Mouse (Mus musculus): ENCODE measurements around the gene 2810021J22Rik.

DNA sequence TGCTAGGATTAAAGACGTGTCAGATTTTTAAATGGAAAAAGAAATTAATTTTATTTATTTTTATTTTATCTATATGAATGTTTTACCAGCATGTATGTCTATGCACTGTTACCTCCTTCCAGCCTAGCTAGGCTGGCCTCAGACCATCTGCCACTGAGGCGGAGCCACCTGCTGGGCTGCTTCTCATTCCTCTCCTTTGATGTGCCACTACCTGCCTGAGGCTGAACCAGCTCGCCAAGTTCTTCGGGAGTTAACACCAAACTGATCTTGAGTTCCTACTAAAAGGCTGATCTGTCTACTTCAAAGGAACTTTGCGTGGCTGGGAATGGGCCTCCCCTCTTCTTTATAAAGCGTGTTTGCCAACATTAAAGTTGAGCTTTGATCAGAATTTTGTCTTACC is 27.4 kb downstream of the 2810021J22Rik start:
- TF ChIP-seq CTCF (IDR thresholded peaks at IDR 0.05; ENCODE audit: borderline replicate concordance, insufficient read depth, low read depth, low read length) (no peak), POLR2A (IDR thresholded peaks at IDR 0.05; ENCODE audit: borderline replicate concordance, insufficient read depth, low read length) (no peak)
